In genomic region chr1:182027426-182027979, GRCm38 (mm10) we compare ENCODE assay signal across 25 mouse cellular contexts. TPM values are rescaled to one million over a fixed set of nuclear protein-coding genes. Genes with fewer than 3 reads are reported as not detected.
A peak's percentile ranks its signal among the peaks of the same experiment; 100 is the strongest.
DNase-seq lines count a peak whose midpoint lies in the region; ATAC-seq and TF ChIP-seq lines count a peak whose summit lies in the region.
"Had no signal": no experiment of that assay in that cellular context is flagged by ENCODE, and none has a peak within 500 bp of the region (broad histone marks: within the 10 kb centered on the region; RNA-seq: fewer than 3 reads in every experiment).

No protein-coding gene starts in this region.

- ATAC-seq in embryonic facial prominence, embryonic 12.5 days (ENCODE audit: insufficient number of reproducible peaks, insufficient read depth, low FRiP score, low TSS enrichment), result 0 out of 2 replicates have a peak, but pooled peaks have one; percentile 15
- no peak for ATAC-seq in heart, embryonic 15.5 days (replicated peaks; ENCODE audit: insufficient number of reproducible peaks, insufficient read depth, low FRiP score, low read depth)
- ATAC-seq in limb, embryonic 14.5 days (ENCODE audit: low FRiP score, low read depth), result no peak
- ATAC-seq in embryonic facial prominence, embryonic 13.5 days (ENCODE audit: insufficient number of reproducible peaks, insufficient read depth, low FRiP score, low TSS enrichment, low read depth), result no peak
- ATAC-seq in liver, embryonic 12.5 days, result no peak
- ATAC-seq: hindbrain, postnatal 0 days; midbrain, embryonic 13.5 days had no signal

- DNase-seq in embryonic facial prominence, embryonic 10.5 days (ENCODE audit: low spot score), result no peak
- DNase-seq in heart, adult 18-20 months, result no peak
- DNase-seq in limb, embryonic 14.5 days (ENCODE audit: low spot score), result peak; percentile 4
- no peak for DNase-seq in limb, embryonic 10.5 days (ENCODE audit: low spot score)
- DNase-seq: adrenal gland, postnatal 14 days; cerebellum, adult 9-10 months; gastrocnemius, adult 2 months; kidney, adult 8-10 months; kidney, postnatal 14 days; lung, embryonic 14.5 days; right cerebral cortex, postnatal 25 days; spleen, adult 18-20 months; thymus, postnatal 25 days had no signal

- no peaks in the 10 kb centered on the region for H3K27me3 ChIP-seq in embryonic facial prominence, embryonic 12.5 days
- H3K27me3 ChIP-seq in embryonic facial prominence, embryonic 10.5 days (replicated peaks; ENCODE audit: low read depth, poor library complexity, severe bottlenecking), result no peaks in the 10 kb centered on the region
- no peaks in the 10 kb centered on the region for H3K27me3 ChIP-seq in heart, embryonic 15.5 days
- no peaks in the 10 kb centered on the region for H3K27me3 ChIP-seq in limb, embryonic 14.5 days (ENCODE audit: control insufficient read depth, insufficient read depth, low read length)
- H3K27me3 ChIP-seq in limb, embryonic 10.5 days (ENCODE audit: low read depth, poor library complexity, severe bottlenecking), result no peaks in the 10 kb centered on the region
- H3K27me3 ChIP-seq in embryonic facial prominence, embryonic 13.5 days, result no peaks in the 10 kb centered on the region
- peaks cover 10% of the 10 kb centered on the region for H3K27me3 ChIP-seq in liver, embryonic 12.5 days (replicated peaks)
- H3K27me3 ChIP-seq: forebrain, embryonic 12.5 days; limb, embryonic 12.5 days; midbrain, embryonic 13.5 days had no signal

- no peak overlapping the region for H3K27ac ChIP-seq in embryonic facial prominence, embryonic 12.5 days
- no peak overlapping the region for H3K27ac ChIP-seq in embryonic facial prominence, embryonic 10.5 days (replicated peaks)
- H3K27ac ChIP-seq in heart, embryonic 15.5 days, result peak overlapping the region; percentile 78
- 0 out of 2 replicates have a peak overlapping the region, but pooled peaks have one; percentile 19 for H3K27ac ChIP-seq in limb, embryonic 14.5 days (replicated peaks; ENCODE audit: low read depth, low read length)
- no peak overlapping the region for H3K27ac ChIP-seq in limb, embryonic 10.5 days
- H3K27ac ChIP-seq in embryonic facial prominence, embryonic 13.5 days, result peak overlapping the region; percentile 76
- no peak overlapping the region for H3K27ac ChIP-seq in liver, embryonic 12.5 days
- H3K27ac ChIP-seq: forebrain, embryonic 12.5 days; hindbrain, embryonic 10.5 days; hindbrain, postnatal 0 days; limb, embryonic 12.5 days; liver, embryonic 14.5 days; midbrain, embryonic 13.5 days had no signal

- peaks cover 10% of the 10 kb centered on the region; the same call in 1 of the 2 replicates for H3K4me1 ChIP-seq in embryonic facial prominence, embryonic 12.5 days
- H3K4me1 ChIP-seq in embryonic facial prominence, embryonic 10.5 days, result peaks cover 21% of the 10 kb centered on the region
- H3K4me1 ChIP-seq in heart, embryonic 15.5 days (replicated peaks), result peaks cover 36% of the 10 kb centered on the region
- H3K4me1 ChIP-seq in limb, embryonic 14.5 days (ENCODE audit: control insufficient read depth, insufficient read depth, low read length), result peaks cover 6% of the 10 kb centered on the region; the same call in 1 of the 2 replicates
- H3K4me1 ChIP-seq in limb, embryonic 10.5 days, result no peaks in the 10 kb centered on the region
- H3K4me1 ChIP-seq in embryonic facial prominence, embryonic 13.5 days, result peaks cover 32% of the 10 kb centered on the region
- H3K4me1 ChIP-seq in liver, embryonic 12.5 days, result no peaks in the 10 kb centered on the region
- H3K4me1 ChIP-seq: limb, embryonic 12.5 days; midbrain, embryonic 13.5 days had no signal

- no peak overlapping the region for H3K4me2 ChIP-seq in embryonic facial prominence, embryonic 12.5 days (replicated peaks)
- no peak overlapping the region for H3K4me2 ChIP-seq in heart, embryonic 15.5 days
- H3K4me2 ChIP-seq in limb, embryonic 14.5 days (replicated peaks; ENCODE audit: low read depth, low read length, severe bottlenecking), result no peak overlapping the region
- H3K4me2 ChIP-seq in embryonic facial prominence, embryonic 13.5 days, result no peak overlapping the region
- H3K4me2 ChIP-seq in liver, embryonic 12.5 days, result no peak overlapping the region
- H3K4me2 ChIP-seq: forebrain, embryonic 12.5 days; limb, embryonic 12.5 days; lung, embryonic 14.5 days; midbrain, embryonic 13.5 days had no signal

- no peak for TF ChIP-seq POLR2A in limb, embryonic 14.5 days (IDR thresholded peaks at IDR 0.05; ENCODE audit: borderline replicate concordance, extremely low read depth, insufficient read depth, insufficient read length)

- H3K36me3 ChIP-seq in embryonic facial prominence, embryonic 12.5 days, result no peaks in the 10 kb centered on the region
- no peaks in the 10 kb centered on the region for H3K36me3 ChIP-seq in embryonic facial prominence, embryonic 10.5 days (replicated peaks)
- no peaks in the 10 kb centered on the region for H3K36me3 ChIP-seq in heart, embryonic 15.5 days
- H3K36me3 ChIP-seq in limb, embryonic 14.5 days (ENCODE audit: control insufficient read depth, insufficient read depth, low read length), result no peaks in the 10 kb centered on the region
- no peaks in the 10 kb centered on the region for H3K36me3 ChIP-seq in limb, embryonic 10.5 days
- no peaks in the 10 kb centered on the region for H3K36me3 ChIP-seq in embryonic facial prominence, embryonic 13.5 days
- H3K36me3 ChIP-seq in liver, embryonic 12.5 days, result no peaks in the 10 kb centered on the region
- H3K36me3 ChIP-seq: forebrain, embryonic 12.5 days; hindbrain, embryonic 10.5 days; limb, embryonic 12.5 days; midbrain, embryonic 13.5 days had no signal

- no peaks in the 10 kb centered on the region for H3K9me3 ChIP-seq in embryonic facial prominence, embryonic 12.5 days
- H3K9me3 ChIP-seq in embryonic facial prominence, embryonic 10.5 days, result no peaks in the 10 kb centered on the region
- H3K9me3 ChIP-seq in heart, embryonic 15.5 days (replicated peaks), result no peaks in the 10 kb centered on the region
- no peaks in the 10 kb centered on the region for H3K9me3 ChIP-seq in limb, embryonic 14.5 days (ENCODE audit: control insufficient read depth, low read length)
- no peaks in the 10 kb centered on the region for H3K9me3 ChIP-seq in limb, embryonic 10.5 days (replicated peaks)
- H3K9me3 ChIP-seq in embryonic facial prominence, embryonic 13.5 days, result no peaks in the 10 kb centered on the region
- H3K9me3 ChIP-seq in liver, embryonic 12.5 days (replicated peaks), result no peaks in the 10 kb centered on the region
- H3K9me3 ChIP-seq: forebrain, embryonic 12.5 days; hindbrain, embryonic 10.5 days; limb, embryonic 12.5 days; midbrain, embryonic 13.5 days had no signal

- no peak overlapping the region for H3K4me3 ChIP-seq in embryonic facial prominence, embryonic 12.5 days
- H3K4me3 ChIP-seq in embryonic facial prominence, embryonic 10.5 days, result no peak overlapping the region
- H3K4me3 ChIP-seq in heart, embryonic 15.5 days, result no peak overlapping the region
- H3K4me3 ChIP-seq in limb, embryonic 14.5 days (replicated peaks; ENCODE audit: low read length), result no peak overlapping the region
- no peak overlapping the region for H3K4me3 ChIP-seq in limb, embryonic 10.5 days
- H3K4me3 ChIP-seq in embryonic facial prominence, embryonic 13.5 days, result no peak overlapping the region
- H3K4me3 ChIP-seq in liver, embryonic 12.5 days, result no peak overlapping the region
- H3K4me3 ChIP-seq: erythroblast, embryonic 14.5 days; forebrain, embryonic 12.5 days; hindbrain, embryonic 10.5 days; layer of hippocampus, adult 2 months; limb, embryonic 12.5 days; midbrain, embryonic 13.5 days had no signal

- no peak overlapping the region for H3K9ac ChIP-seq in embryonic facial prominence, embryonic 12.5 days
- no peak overlapping the region for H3K9ac ChIP-seq in heart, embryonic 15.5 days
- H3K9ac ChIP-seq in limb, embryonic 14.5 days (ENCODE audit: low read depth, low read length, severe bottlenecking), result no peak overlapping the region
- no peak overlapping the region for H3K9ac ChIP-seq in embryonic facial prominence, embryonic 13.5 days
- no peak overlapping the region for H3K9ac ChIP-seq in liver, embryonic 12.5 days
- H3K9ac ChIP-seq: forebrain, embryonic 12.5 days; limb, embryonic 12.5 days; liver, embryonic 14.5 days; lung, embryonic 14.5 days; midbrain, embryonic 13.5 days had no signal

- WGBS in embryonic facial prominence, embryonic 12.5 days, result 48% methylated on average over 9 of the region's 9 CpGs
- WGBS in embryonic facial prominence, embryonic 10.5 days, result 52% methylated on average over 9 of the region's 9 CpGs
- WGBS in heart, embryonic 15.5 days, result 71% methylated on average over 9 of the region's 9 CpGs
- WGBS in limb, embryonic 14.5 days, result 73% methylated on average over 9 of the region's 9 CpGs
- 83% methylated on average over 9 of the region's 9 CpGs for WGBS in limb, embryonic 10.5 days
- 47% methylated on average over 9 of the region's 9 CpGs for WGBS in embryonic facial prominence, embryonic 13.5 days
- WGBS in liver, embryonic 12.5 days (ENCODE audit: insufficient replicate concordance), result 71% methylated on average over 9 of the region's 9 CpGs

RNA-seq across cellular contexts. Expression of gene Enah, which starts 7.7 kb away (rescaled TPM):
- 36.5 and 36.8 TPM in 2 replicates for polyA plus RNA-seq in embryonic facial prominence, embryonic 12.5 days (2016; fragmentation: Nextera tagmentation; extraction: Ambion mirVana)
- 30.4 and 30.6 TPM in 2 replicates for polyA plus RNA-seq in embryonic facial prominence, embryonic 10.5 days (2016; fragmentation: Nextera tagmentation; extraction: Ambion mirVana)
- 16.8 and 18.6 TPM in 2 replicates for polyA plus RNA-seq in heart, embryonic 15.5 days (2015; fragmentation: Nextera tagmentation; extraction: Ambion mirVana)
- total RNA-seq in heart, adult 18-20 months (2021), result 100 to 1,000 TPM; 113 to 117 TPM
- 87.9 and 89.2 TPM in 2 replicates for polyA plus RNA-seq in limb, embryonic 14.5 days (2012; rRNA removed)
- polyA plus RNA-seq in limb, embryonic 14.5 days (2014; fragmentation: Nextera tagmentation; extraction: Ambion mirVana), result 29.3 and 30.7 TPM in 2 replicates
- polyA plus RNA-seq in limb, embryonic 10.5 days (2016; fragmentation: Nextera tagmentation; extraction: Ambion mirVana), result 23.0 and 23.6 TPM in 2 replicates
- polyA plus RNA-seq in embryonic facial prominence, embryonic 13.5 days (2015; fragmentation: Nextera tagmentation; extraction: Ambion mirVana), result 28.0 and 30.8 TPM in 2 replicates
- polyA plus RNA-seq in liver, embryonic 12.5 days (2016; fragmentation: Nextera tagmentation; extraction: Ambion mirVana), result 2.8 and 3.1 TPM in 2 replicates

Comparison
In these comparisons a context has a peak if more than half of its experiments do, and no peak if none do; other contexts are left out.
1. H3K27ac ChIP-seq: peak in heart, embryonic 15.5 days (single experiment), limb, embryonic 14.5 days (single experiment) and embryonic facial prominence, embryonic 13.5 days (single experiment); none in embryonic facial prominence, embryonic 12.5 days (single experiment), embryonic facial prominence, embryonic 10.5 days (single experiment), limb, embryonic 10.5 days (single experiment) and liver, embryonic 12.5 days (single experiment).